Mouse (Mus musculus) forebrain, embryonic 11.5 days (tissue): Measurements from ENCODE around the gene Mpdz. TPM values are rescaled to one million over a fixed set of nuclear protein-coding genes. Genes with fewer than 3 reads are reported as not detected.

Experiments
- ATAC-seq: fragments of 200-750 bp; cut with Nextera tagmentation; replicated peaks from 2 replicates; pipeline ENCODE4 v1.8.0; 2017; ENCODE audit warnings: moderate TSS enrichment; ENCODE audit not compliant: low FRiP score
- DNase-seq: peaks from one replicate; pipeline ENCODE4 v3.0.0-alpha.2; 2017; ENCODE audit warnings: low spot score
- H3K27ac ChIP-seq: fragments of 300-500 bp; sonication (generic); 2 replicates; pipeline ENCODE4 v1.5.1; 2014; ENCODE audit warnings: low read depth, low read length
- H3K27me3 ChIP-seq: fragments of 300-500 bp; sonication (generic); 2 replicates; pipeline ENCODE4 v1.6.1; 2014; ENCODE audit warnings: mild to moderate bottlenecking, low read length, mixed read lengths; ENCODE audit not compliant: control insufficient read depth, insufficient read depth
- H3K36me3 ChIP-seq: fragments of 300-500 bp; sonication (generic); 2 replicates; pipeline ENCODE4 v1.6.1; 2014; ENCODE audit warnings: mild to moderate bottlenecking, low read length, moderate library complexity, mixed read lengths; ENCODE audit not compliant: control insufficient read depth, insufficient read depth
- H3K4me1 ChIP-seq: fragments of 300-500 bp; sonication (generic); replicated peaks from 2 replicates; pipeline ENCODE4 v1.6.1; 2014; ENCODE audit warnings: low read length, mixed read lengths; ENCODE audit not compliant: control insufficient read depth, insufficient read depth
- H3K4me2 ChIP-seq: fragments of 300-500 bp; sonication (generic); 2 replicates; pipeline ENCODE4 v1.6.1; 2014; ENCODE audit warnings: low read depth, mild to moderate bottlenecking, low read length, moderate library complexity, mixed read lengths; ENCODE audit not compliant: severe bottlenecking
- H3K4me3 ChIP-seq: fragments of 300-500 bp; sonication (generic); 2 replicates; pipeline ENCODE4 v1.5.1; 2014; ENCODE audit warnings: low read depth, low read length
- H3K9ac ChIP-seq: fragments of 300-500 bp; sonication (generic); 2 replicates; pipeline ENCODE4 v1.6.1; 2014; ENCODE audit warnings: low read length
- H3K9me3 ChIP-seq: fragments of 300-500 bp; sonication (generic); 2 replicates; pipeline ENCODE4 v1.6.1; 2016; ENCODE audit warnings: low read length, mixed read lengths; ENCODE audit not compliant: control insufficient read depth
- WGBS: fragments of 180-500 bp; shearing (Covaris S2); extraction: QIAGEN DNeasy Blood & Tissue Kit; methylation state at CpG from one replicate; pipeline ENCODE4 v1.1.7; 2014; 5-methylcytosine and 5-hydroxymethylcytosine counted together
- polyA plus RNA-seq: library from polyadenylated mRNA; unstranded; fragments of >200 nt; fragmentation: Nextera tagmentation; extraction: Ambion mirVana; gene quantifications from 2 replicates; pipeline ENCODE4 v1.2.1, GENCODE M21; 2014

Gene Mpdz
- polyA plus RNA-seq, 1 experiment from 2014 or later = 62.3 TPM

DNA sequence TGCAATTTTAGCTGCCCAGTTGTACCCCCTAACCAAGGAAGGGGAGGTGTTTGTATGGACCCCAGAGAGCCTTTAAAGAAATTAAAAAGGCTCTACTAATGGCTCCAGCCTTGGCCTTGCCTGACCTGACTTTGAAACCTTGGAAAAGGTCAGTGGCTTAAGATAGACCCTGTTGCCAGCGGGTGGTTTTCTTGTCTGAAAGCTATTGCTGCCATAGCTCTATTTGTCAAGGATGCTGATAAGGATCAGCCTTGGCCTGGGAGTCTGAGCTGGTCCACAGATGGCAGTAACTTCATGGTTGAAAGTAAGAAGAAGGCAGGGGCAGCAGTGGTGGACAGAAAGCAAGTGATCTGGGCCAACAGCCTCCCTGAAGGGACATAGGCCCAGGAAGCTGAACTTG, 16.3 kb upstream of the Mpdz start:
- Histone ChIP-seq H3K27me3 (no peaks in the 10 kb centered on the region), H3K27ac (no peak overlapping the region), H3K9ac (no peak overlapping the region), H3K36me3 (no peaks in the 10 kb centered on the region), H3K4me1 (no peaks in the 10 kb centered on the region), H3K4me3 (no peak overlapping the region), H3K9me3 (no peaks in the 10 kb centered on the region), H3K4me2 (no peak overlapping the region)
- no peak for DNase-seq
- no peak for ATAC-seq
- 78% methylated on average over 1 of the region's 1 CpGs for WGBS

GRCm38 (mm10) chr4:81453806-81454205, 11.2 kb upstream of the Mpdz start:
- H3K4me2 ChIP-seq = no peak overlapping the region
- H3K27ac ChIP-seq = no peak overlapping the region
- DNase-seq (no peak), ATAC-seq (no peak)
- H3K4me3 ChIP-seq = no peak overlapping the region
- H3K27me3 ChIP-seq = no peaks in the 10 kb centered on the region
- 89% methylated on average over 3 of the region's 3 CpGs for WGBS
- H3K36me3 ChIP-seq = no peaks in the 10 kb centered on the region
- H3K9me3 ChIP-seq = no peaks in the 10 kb centered on the region
- no peaks in the 10 kb centered on the region for H3K4me1 ChIP-seq
- no peak overlapping the region for H3K9ac ChIP-seq

GRCm38 (mm10) chr4:81452183-81452582, 9.6 kb upstream of the Mpdz start:
- H3K4me2 ChIP-seq = no peak overlapping the region
- DNase-seq = no peak
- no peak for ATAC-seq
- H3K4me3 ChIP-seq = no peak overlapping the region
- no peaks in the 10 kb centered on the region for H3K36me3 ChIP-seq
- H3K27me3 ChIP-seq = no peaks in the 10 kb centered on the region
- no peak overlapping the region for H3K9ac ChIP-seq
- H3K9me3 ChIP-seq = no peaks in the 10 kb centered on the region
- H3K27ac ChIP-seq = no peak overlapping the region
- no peaks in the 10 kb centered on the region for H3K4me1 ChIP-seq
- 40% methylated on average over 2 of the region's 2 CpGs for WGBS

GRCm38 (mm10) chr4:81449413-81449812, 6.8 kb upstream of the Mpdz start:
- Histone ChIP-seq H3K4me2 (no peak overlapping the region), H3K36me3 (no peaks in the 10 kb centered on the region), H3K4me3 (no peak overlapping the region), H3K4me1 (no peaks in the 10 kb centered on the region), H3K27me3 (no peaks in the 10 kb centered on the region), H3K9ac (no peak overlapping the region), H3K9me3 (no peaks in the 10 kb centered on the region), H3K27ac (no peak overlapping the region)
- 88% methylated on average over 4 of the region's 4 CpGs for WGBS
- ATAC-seq (no peak), DNase-seq (no peak)

DNA sequence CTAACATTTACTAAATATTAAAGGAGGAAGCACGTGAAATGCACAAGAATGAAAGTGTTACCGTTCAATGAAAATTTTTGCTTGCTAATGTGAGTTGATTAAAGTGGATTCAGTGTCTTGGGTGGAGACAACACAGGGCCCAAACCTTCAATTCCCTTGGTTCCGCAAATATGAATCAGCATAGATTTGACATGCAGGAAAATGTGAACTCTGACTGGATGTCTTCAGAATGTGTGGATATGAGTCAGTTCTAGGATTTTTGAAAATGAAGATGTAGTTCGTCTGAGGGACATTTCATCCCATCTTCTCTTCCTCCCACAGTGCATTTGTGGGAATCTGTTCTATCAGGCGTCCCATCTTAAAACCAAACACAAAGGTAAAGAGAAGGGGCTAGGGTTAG, 951 bp upstream of the Mpdz start:
- Histone ChIP-seq H3K9me3 (no peaks in the 10 kb centered on the region), H3K27me3 (no peaks in the 10 kb centered on the region), H3K9ac (no peak overlapping the region), H3K4me1 (peaks cover 4% of the 10 kb centered on the region; the same call in 1 of the 2 replicates), H3K4me2 (no peak overlapping the region), H3K36me3 (no peaks in the 10 kb centered on the region), H3K4me3 (no peak overlapping the region), H3K27ac (no peak overlapping the region)
- DNase-seq (no peak), ATAC-seq (no peak)
- WGBS = 82% methylated on average over 5 of the region's 5 CpGs

- Histone ChIP-seq H3K36me3 (no peaks in the 10 kb centered on the region), H3K9ac (no peak overlapping the region), H3K27ac (no peak overlapping the region), H3K4me1 (no peaks in the 10 kb centered on the region), H3K27me3 (no peaks in the 10 kb centered on the region), H3K9me3 (no peaks in the 10 kb centered on the region), H3K4me3 (no peak overlapping the region), H3K4me2 (no peak overlapping the region)
- WGBS = 95% methylated on average over 3 of the region's 3 CpGs
- ATAC-seq (no peak), DNase-seq (no peak)
Observed at GRCm38 (mm10) chr4:81433961-81434360, 8.7 kb downstream of the Mpdz start.

DNA sequence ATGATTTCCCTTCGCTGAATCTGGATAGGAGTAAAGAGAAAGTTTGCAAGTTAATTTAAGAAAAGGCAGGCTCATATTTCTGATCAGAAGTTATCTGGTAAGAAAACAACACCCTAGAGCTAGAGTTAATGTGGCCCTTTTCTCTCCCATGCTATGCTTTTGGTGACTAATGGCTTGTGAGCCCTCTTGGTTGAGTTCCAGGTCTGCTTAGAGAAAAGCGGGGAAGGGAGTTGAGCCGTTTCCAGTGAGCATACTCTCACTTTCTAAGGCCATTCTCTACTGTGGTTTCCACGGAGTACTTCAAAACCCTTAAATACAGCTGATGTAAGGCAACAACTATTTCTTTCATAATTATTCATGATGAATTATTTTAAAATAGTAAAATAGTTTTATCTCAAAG, 11.8 kb downstream of the Mpdz start:
- Histone ChIP-seq H3K9me3 (no peaks in the 10 kb centered on the region), H3K27me3 (no peaks in the 10 kb centered on the region), H3K4me1 (no peaks in the 10 kb centered on the region), H3K4me2 (no peak overlapping the region), H3K36me3 (no peaks in the 10 kb centered on the region), H3K27ac (no peak overlapping the region), H3K4me3 (no peak overlapping the region), H3K9ac (no peak overlapping the region)
- DNase-seq (no peak), ATAC-seq (no peak)
- 91% methylated on average over 4 of the region's 4 CpGs for WGBS

DNA sequence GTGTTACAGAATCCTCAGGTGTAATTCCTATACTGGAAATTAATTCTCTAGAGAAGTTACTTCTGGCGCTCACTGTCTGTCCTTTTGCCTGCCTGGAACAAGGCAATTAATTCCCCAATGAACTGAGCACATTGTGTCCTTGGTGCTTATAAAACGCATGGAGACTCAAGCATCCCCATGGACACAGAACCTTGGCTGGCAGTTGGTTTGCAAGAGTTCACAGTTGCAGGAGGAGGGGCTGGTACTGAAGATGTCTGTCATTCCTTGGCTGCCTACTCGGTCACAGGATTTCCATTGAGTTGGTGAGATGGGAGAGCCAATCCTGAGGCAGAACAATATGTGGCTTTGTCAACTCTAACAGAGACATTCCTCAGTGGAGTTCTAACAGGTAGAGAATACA, 12.5 kb downstream of the Mpdz start:
- WGBS = 73% methylated on average over 3 of the region's 3 CpGs

GRCm38 (mm10) chr4:81429670-81430069, 12.9 kb downstream of the Mpdz start:
- Histone ChIP-seq H3K9me3 (no peaks in the 10 kb centered on the region), H3K36me3 (no peaks in the 10 kb centered on the region), H3K9ac (no peak overlapping the region), H3K27me3 (no peaks in the 10 kb centered on the region), H3K4me1 (no peaks in the 10 kb centered on the region), H3K4me2 (no peak overlapping the region), H3K27ac (no peak overlapping the region), H3K4me3 (no peak overlapping the region)
- no peak for DNase-seq
- 85% methylated on average over 2 of the region's 2 CpGs for WGBS
- ATAC-seq = no peak

More for the DNA sequence above, 12.5 kb downstream of the Mpdz start:
- ATAC-seq (no peak), DNase-seq (no peak)
- H3K9ac ChIP-seq = no peak overlapping the region
- H3K27ac ChIP-seq = no peak overlapping the region
- no peaks in the 10 kb centered on the region for H3K9me3 ChIP-seq
- H3K4me3 ChIP-seq = no peak overlapping the region
- H3K4me1 ChIP-seq = no peaks in the 10 kb centered on the region
- H3K4me2 ChIP-seq = no peak overlapping the region
- H3K27me3 ChIP-seq = no peaks in the 10 kb centered on the region
- H3K36me3 ChIP-seq = no peaks in the 10 kb centered on the region
